Mouse (Mus musculus): ENCODE data around the gene Rbfox1. TPM values are rescaled to one million over a fixed set of nuclear protein-coding genes. Genes with fewer than 3 reads are reported as not detected.

Rbfox1 gene
- polyA plus RNA-seq, 1 experiment from 2014 or later, result 7.5 TPM

GRCm38 (mm10) chr16:6006996-6007395 is 121.8 kb downstream of the Rbfox1 start:
- Histone ChIP-seq H3K36me3 (ENCODE audit: control insufficient read depth, insufficient read depth, low read length) (no peaks in the 10 kb centered on the region), H3K27me3 (ENCODE audit: control insufficient read depth, insufficient read depth, low read length) (no peaks in the 10 kb centered on the region), H3K9ac (ENCODE audit: low read depth, low read length) (no peak overlapping the region), H3K4me2 (replicated peaks; ENCODE audit: low read depth, low read length) (no peak overlapping the region), H3K4me3 (ENCODE audit: low read length) (no peak overlapping the region), H3K27ac (ENCODE audit: low read depth, low read length) (no peak overlapping the region), H3K4me1 (ENCODE audit: control insufficient read depth, insufficient read depth, low read length) (no peaks in the 10 kb centered on the region), H3K9me3 (ENCODE audit: control insufficient read depth, low read length) (no peaks in the 10 kb centered on the region)
- ATAC-seq (ENCODE audit: low FRiP score, low TSS enrichment), result no peak

GRCm38 (mm10) chr16:6012853-6013252 is 127.7 kb downstream of the Rbfox1 start:
- H3K9ac ChIP-seq (ENCODE audit: low read depth, low read length), result no peak overlapping the region
- no peak overlapping the region for H3K4me3 ChIP-seq (ENCODE audit: low read length)
- 82% methylated on average over 3 of the region's 3 CpGs for WGBS
- H3K4me1 ChIP-seq (ENCODE audit: control insufficient read depth, insufficient read depth, low read length), result no peaks in the 10 kb centered on the region
- no peaks in the 10 kb centered on the region for H3K36me3 ChIP-seq (ENCODE audit: control insufficient read depth, insufficient read depth, low read length)
- H3K27me3 ChIP-seq (ENCODE audit: control insufficient read depth, insufficient read depth, low read length), result no peaks in the 10 kb centered on the region
- H3K9me3 ChIP-seq (ENCODE audit: control insufficient read depth, low read length), result no peaks in the 10 kb centered on the region
- no peak overlapping the region for H3K4me2 ChIP-seq (replicated peaks; ENCODE audit: low read depth, low read length)
- H3K27ac ChIP-seq (ENCODE audit: low read depth, low read length), result no peak overlapping the region
- no peak for ATAC-seq (ENCODE audit: low FRiP score, low TSS enrichment)

GRCm38 (mm10) chr16:6018639-6019038 is 133.5 kb downstream of the Rbfox1 start:
- WGBS, result 36% methylated on average over 5 of the region's 5 CpGs
- Histone ChIP-seq H3K36me3 (ENCODE audit: control insufficient read depth, insufficient read depth, low read length) (no peaks in the 10 kb centered on the region), H3K4me1 (ENCODE audit: control insufficient read depth, insufficient read depth, low read length) (no peaks in the 10 kb centered on the region), H3K9ac (ENCODE audit: low read depth, low read length) (no peak overlapping the region), H3K4me2 (replicated peaks; ENCODE audit: low read depth, low read length) (no peak overlapping the region), H3K9me3 (ENCODE audit: control insufficient read depth, low read length) (no peaks in the 10 kb centered on the region), H3K4me3 (ENCODE audit: low read length) (no peak overlapping the region), H3K27ac (ENCODE audit: low read depth, low read length) (no peak overlapping the region), H3K27me3 (ENCODE audit: control insufficient read depth, insufficient read depth, low read length) (no peaks in the 10 kb centered on the region)
- ATAC-seq (ENCODE audit: low FRiP score, low TSS enrichment), result 0 out of 2 replicates have a peak, but pooled peaks have one; percentile 20

- Histone ChIP-seq H3K4me2 (replicated peaks; ENCODE audit: low read depth, low read length) (no peak overlapping the region), H3K4me3 (ENCODE audit: low read length) (no peak overlapping the region), H3K9ac (ENCODE audit: low read depth, low read length) (no peak overlapping the region), H3K27me3 (ENCODE audit: control insufficient read depth, insufficient read depth, low read length) (no peaks in the 10 kb centered on the region), H3K27ac (ENCODE audit: low read depth, low read length) (no peak overlapping the region), H3K4me1 (ENCODE audit: control insufficient read depth, insufficient read depth, low read length) (no peaks in the 10 kb centered on the region), H3K36me3 (ENCODE audit: control insufficient read depth, insufficient read depth, low read length) (no peaks in the 10 kb centered on the region), H3K9me3 (ENCODE audit: control insufficient read depth, low read length) (no peaks in the 10 kb centered on the region)
- ATAC-seq (ENCODE audit: low FRiP score, low TSS enrichment), result no peak
- WGBS, result 24% methylated on average over 1 of the region's 1 CpGs
Observed at GRCm38 (mm10) chr16:6019361-6019760, 134.2 kb downstream of the Rbfox1 start.

GRCm38 (mm10) chr16:6031280-6031679 is 146.1 kb downstream of the Rbfox1 start:
- Histone ChIP-seq H3K9ac (ENCODE audit: low read depth, low read length) (no peak overlapping the region), H3K4me1 (ENCODE audit: control insufficient read depth, insufficient read depth, low read length) (no peaks in the 10 kb centered on the region), H3K27ac (ENCODE audit: low read depth, low read length) (no peak overlapping the region), H3K4me3 (ENCODE audit: low read length) (no peak overlapping the region), H3K27me3 (ENCODE audit: control insufficient read depth, insufficient read depth, low read length) (no peaks in the 10 kb centered on the region), H3K9me3 (ENCODE audit: control insufficient read depth, low read length) (no peaks in the 10 kb centered on the region), H3K36me3 (ENCODE audit: control insufficient read depth, insufficient read depth, low read length) (no peaks in the 10 kb centered on the region), H3K4me2 (replicated peaks; ENCODE audit: low read depth, low read length) (no peak overlapping the region)
- WGBS, result 91% methylated on average over 1 of the region's 1 CpGs
- no peak for ATAC-seq (ENCODE audit: low FRiP score, low TSS enrichment)

GRCm38 (mm10) chr16:6032563-6032962 is 147.4 kb downstream of the Rbfox1 start:
- H3K4me3 ChIP-seq (ENCODE audit: low read length), result no peak overlapping the region
- H3K4me1 ChIP-seq (ENCODE audit: control insufficient read depth, insufficient read depth, low read length), result no peaks in the 10 kb centered on the region
- H3K4me2 ChIP-seq (replicated peaks; ENCODE audit: low read depth, low read length), result no peak overlapping the region
- ATAC-seq (ENCODE audit: low FRiP score, low TSS enrichment), result no peak
- H3K27ac ChIP-seq (ENCODE audit: low read depth, low read length), result no peak overlapping the region
- 92% methylated on average over 7 of the region's 7 CpGs for WGBS
- no peaks in the 10 kb centered on the region for H3K36me3 ChIP-seq (ENCODE audit: control insufficient read depth, insufficient read depth, low read length)
- H3K9me3 ChIP-seq (ENCODE audit: control insufficient read depth, low read length), result no peaks in the 10 kb centered on the region
- no peaks in the 10 kb centered on the region for H3K27me3 ChIP-seq (ENCODE audit: control insufficient read depth, insufficient read depth, low read length)
- no peak overlapping the region for H3K9ac ChIP-seq (ENCODE audit: low read depth, low read length)

- H3K4me2 ChIP-seq (replicated peaks; ENCODE audit: low read depth, low read length), result no peak overlapping the region
- no peaks in the 10 kb centered on the region for H3K27me3 ChIP-seq (ENCODE audit: control insufficient read depth, insufficient read depth, low read length)
- H3K9me3 ChIP-seq (ENCODE audit: control insufficient read depth, low read length), result no peaks in the 10 kb centered on the region
- ATAC-seq (ENCODE audit: low FRiP score, low TSS enrichment), result no peak
- H3K9ac ChIP-seq (ENCODE audit: low read depth, low read length), result no peak overlapping the region
- 78% methylated on average over 3 of the region's 3 CpGs for WGBS
- H3K36me3 ChIP-seq (ENCODE audit: control insufficient read depth, insufficient read depth, low read length), result no peaks in the 10 kb centered on the region
- H3K4me3 ChIP-seq (ENCODE audit: low read length), result no peak overlapping the region
- no peaks in the 10 kb centered on the region for H3K4me1 ChIP-seq (ENCODE audit: control insufficient read depth, insufficient read depth, low read length)
- H3K27ac ChIP-seq (ENCODE audit: low read depth, low read length), result no peak overlapping the region
Observed at GRCm38 (mm10) chr16:6034876-6035275, 149.7 kb downstream of the Rbfox1 start.

GRCm38 (mm10) chr16:6037009-6037408 is 151.9 kb downstream of the Rbfox1 start:
- Histone ChIP-seq H3K4me1 (ENCODE audit: control insufficient read depth, insufficient read depth, low read length) (no peaks in the 10 kb centered on the region), H3K36me3 (ENCODE audit: control insufficient read depth, insufficient read depth, low read length) (no peaks in the 10 kb centered on the region), H3K9me3 (ENCODE audit: control insufficient read depth, low read length) (no peaks in the 10 kb centered on the region), H3K27me3 (ENCODE audit: control insufficient read depth, insufficient read depth, low read length) (no peaks in the 10 kb centered on the region), H3K9ac (ENCODE audit: low read depth, low read length) (no peak overlapping the region), H3K4me3 (ENCODE audit: low read length) (no peak overlapping the region), H3K27ac (ENCODE audit: low read depth, low read length) (no peak overlapping the region), H3K4me2 (replicated peaks; ENCODE audit: low read depth, low read length) (no peak overlapping the region)
- ATAC-seq (ENCODE audit: low FRiP score, low TSS enrichment), result no peak
- 84% methylated on average over 7 of the region's 7 CpGs for whole genome bisulfite sequencing

- no peaks in the 10 kb centered on the region for H3K4me1 ChIP-seq (ENCODE audit: control insufficient read depth, insufficient read depth, low read length)
- no peak for ATAC-seq (ENCODE audit: low FRiP score, low TSS enrichment)
- H3K27me3 ChIP-seq (ENCODE audit: control insufficient read depth, insufficient read depth, low read length), result no peaks in the 10 kb centered on the region
- no peak overlapping the region for H3K27ac ChIP-seq (ENCODE audit: low read depth, low read length)
- no peak overlapping the region for H3K4me2 ChIP-seq (replicated peaks; ENCODE audit: low read depth, low read length)
- H3K9ac ChIP-seq (ENCODE audit: low read depth, low read length), result no peak overlapping the region
- no peaks in the 10 kb centered on the region for H3K9me3 ChIP-seq (ENCODE audit: control insufficient read depth, low read length)
- no peak overlapping the region for H3K4me3 ChIP-seq (ENCODE audit: low read length)
- H3K36me3 ChIP-seq (ENCODE audit: control insufficient read depth, insufficient read depth, low read length), result no peaks in the 10 kb centered on the region
- WGBS, result 69% methylated on average over 3 of the region's 3 CpGs
Observed at GRCm38 (mm10) chr16:6042766-6043165, 157.6 kb downstream of the Rbfox1 start.

GRCm38 (mm10) chr16:6048601-6049000 is 163.4 kb downstream of the Rbfox1 start:
- Histone ChIP-seq H3K4me3 (ENCODE audit: low read length) (no peak overlapping the region), H3K4me1 (ENCODE audit: control insufficient read depth, insufficient read depth, low read length) (no peaks in the 10 kb centered on the region), H3K9ac (ENCODE audit: low read depth, low read length) (no peak overlapping the region), H3K27ac (ENCODE audit: low read depth, low read length) (no peak overlapping the region), H3K36me3 (ENCODE audit: control insufficient read depth, insufficient read depth, low read length) (no peaks in the 10 kb centered on the region), H3K27me3 (ENCODE audit: control insufficient read depth, insufficient read depth, low read length) (no peaks in the 10 kb centered on the region), H3K4me2 (replicated peaks; ENCODE audit: low read depth, low read length) (no peak overlapping the region), H3K9me3 (ENCODE audit: control insufficient read depth, low read length) (no peaks in the 10 kb centered on the region)
- WGBS, result 90% methylated on average over 1 of the region's 1 CpGs
- ATAC-seq (ENCODE audit: low FRiP score, low TSS enrichment), result no peak

All from kidney, embryonic 14.5 days (tissue).